Mouse (Mus musculus): ENCODE results near the gene Atp1a2. TPM values are rescaled to one million over a fixed set of nuclear protein-coding genes. Genes with fewer than 3 reads are reported as not detected.

Atp1a2 gene
- 1,000 to 10,000 TPM in 1 of 2 experiments, 100 to 1,000 TPM in 1; 930 to 1,020 TPM for total RNA-seq (2021)
- long read RNA-seq, experiment 1, full-length matches to known transcripts = 75 of 500 reads
- long read RNA-seq, experiment 1, partial matches to known transcripts = 182 of 500 reads
- long read RNA-seq, experiment 1, other reads (novel, unspliced or antisense) = 243 of 500 reads
- long read RNA-seq, experiment 2, full-length matches to known transcripts = 152 of 700 reads
- long read RNA-seq, experiment 2, partial matches to known transcripts = 317 of 700 reads
- long read RNA-seq, experiment 2, other reads (novel, unspliced or antisense) = 231 of 700 reads

GRCm38 (mm10) chr1:172297611-172298537, at the start of gene Atp1a2:
Gene Atp1a2 (minus strand): TSS chr1:172298064.
- intact Hi-C loops (cut with DNase I) = no loop called here
- peak; percentile 72 to 73 for DNase-seq

GRCm38 (mm10) chr1:172347382-172347781, 49.5 kb upstream of the Atp1a2 start:
- no peak for DNase-seq
- intact Hi-C loops (cut with DNase I) = no loop called here

- intact Hi-C loops (cut with DNase I) = no loop called here
- no peak for DNase-seq
Observed at GRCm38 (mm10) chr1:172346707-172347106, 48.8 kb upstream of the Atp1a2 start.

- no peak for DNase-seq
- intact Hi-C loops (cut with DNase I) = no loop called here
Observed at GRCm38 (mm10) chr1:172344820-172345219, 47.0 kb upstream of the Atp1a2 start.

- intact Hi-C loops (cut with DNase I) = no loop called here
- no peak for DNase-seq
Observed at GRCm38 (mm10) chr1:172343914-172344313, 46.0 kb upstream of the Atp1a2 start.

GRCm38 (mm10) chr1:172342729-172343128, 44.9 kb upstream of the Atp1a2 start:
- intact Hi-C loops (cut with DNase I) = no loop called here
- DNase-seq = no peak

GRCm38 (mm10) chr1:172341386-172341785, 43.5 kb upstream of the Atp1a2 start:
- intact Hi-C loops (cut with DNase I) = no loop called here
- no peak for DNase-seq

GRCm38 (mm10) chr1:172340729-172341321, 43.0 kb upstream of the Atp1a2 start, which contains the start of gene Kcnj10:
Gene Kcnj10 (plus strand): TSS chr1:172341210.
- DNase-seq = peak; percentile 28 to 46
- intact Hi-C loops (cut with DNase I) = no loop called here

- no peak for DNase-seq
- intact Hi-C loops (cut with DNase I) = no loop called here
Observed at GRCm38 (mm10) chr1:172337411-172338185, 39.7 kb upstream of the Atp1a2 start.

- intact Hi-C loops (cut with DNase I) = no loop called here
- no peak for DNase-seq
Observed at GRCm38 (mm10) chr1:172335804-172336203, 37.9 kb upstream of the Atp1a2 start.

- intact Hi-C loops (cut with DNase I) = no loop called here
- no peak for DNase-seq
Observed at GRCm38 (mm10) chr1:172333512-172333911, 35.6 kb upstream of the Atp1a2 start.

- intact Hi-C loops (cut with DNase I) = no loop called here
- no peak for DNase-seq
Observed at GRCm38 (mm10) chr1:172332925-172333324, 35.1 kb upstream of the Atp1a2 start.

GRCm38 (mm10) chr1:172331422-172331947, 33.6 kb upstream of the Atp1a2 start:
- DNase-seq = no peak
- intact Hi-C loops (cut with DNase I) = no loop called here

GRCm38 (mm10) chr1:172329616-172330015, 31.8 kb upstream of the Atp1a2 start:
- no peak for DNase-seq
- intact Hi-C loops (cut with DNase I) = no loop called here

- intact Hi-C loops (cut with DNase I) = no loop called here
- DNase-seq = no peak
Observed at GRCm38 (mm10) chr1:172329131-172329530, 31.3 kb upstream of the Atp1a2 start, which contains the start of gene Kcnj9. Gene Kcnj9 (minus strand): TSS chr1:172329318.

GRCm38 (mm10) chr1:172328461-172328860, 30.6 kb upstream of the Atp1a2 start:
- intact Hi-C loops (cut with DNase I) = no loop called here
- no peak for DNase-seq

- no peak for DNase-seq
- intact Hi-C loops (cut with DNase I) = no loop called here
Observed at GRCm38 (mm10) chr1:172328041-172328440, 30.2 kb upstream of the Atp1a2 start.

- DNase-seq = no peak
- intact Hi-C loops (cut with DNase I) = loop anchor here (2.0 kb wide), 1 partner anchor 27 kb away; no protein-coding TSS in a partner anchor
Observed at GRCm38 (mm10) chr1:172327206-172328001, 29.5 kb upstream of the Atp1a2 start.

- intact Hi-C loops (cut with DNase I) = loop anchor here (2.0 kb wide), 1 partner anchor 28 kb away; no protein-coding TSS in a partner anchor
- DNase-seq = no peak
Observed at GRCm38 (mm10) chr1:172326684-172327083, 28.8 kb upstream of the Atp1a2 start.
